Mouse (Mus musculus): ENCODE data around the gene Hmgcr. TPM values are rescaled to one million over a fixed set of nuclear protein-coding genes. Genes with fewer than 3 reads are reported as not detected.

Hmgcr gene
- polyA plus RNA-seq (2015; fragmentation: Nextera tagmentation; extraction: Ambion mirVana) = 205 and 222 TPM in 2 replicates

- peak; percentile 100 for ATAC-seq
- under 1% methylated on average over 70 of the region's 70 CpGs for WGBS
Observed at GRCm38 (mm10) chr13:96670406-96671077, at the start of gene Hmgcr. TSS of gene Hmgcr (minus strand) at chr13:96670936.

GRCm38 (mm10) chr13:96720003-96720402 is 49.3 kb upstream of the Hmgcr start:
- ATAC-seq = no peak
- H3K9me3 ChIP-seq (ENCODE audit: control insufficient read depth, low read length) = no peaks in the 10 kb centered on the region
- no peak overlapping the region for H3K4me3 ChIP-seq (replicated peaks; ENCODE audit: low read length)
- H3K9ac ChIP-seq (replicated peaks; ENCODE audit: low read depth, low read length) = no peak overlapping the region
- H3K4me2 ChIP-seq (ENCODE audit: low read length) = no peak overlapping the region
- no peaks in the 10 kb centered on the region for H3K4me1 ChIP-seq (replicated peaks; ENCODE audit: control insufficient read depth, insufficient read depth, low read length)
- H3K36me3 ChIP-seq (ENCODE audit: control insufficient read depth, insufficient read depth) = no peaks in the 10 kb centered on the region
- WGBS = 95% methylated on average over 2 of the region's 2 CpGs
- no peaks in the 10 kb centered on the region for H3K27me3 ChIP-seq (replicated peaks; ENCODE audit: control insufficient read depth, insufficient read depth, low read length)
- H3K27ac ChIP-seq (ENCODE audit: low read length) = no peak overlapping the region

More at GRCm38 (mm10) chr13:96670406-96671077, at the start of gene Hmgcr:
- H3K27me3 ChIP-seq (replicated peaks; ENCODE audit: control insufficient read depth, insufficient read depth, low read length) = no peaks in the 10 kb centered on the region
- H3K4me3 ChIP-seq (replicated peaks; ENCODE audit: low read length) = peak within 1 kb of the TSS; percentile 76
- peaks cover 4% of the 10 kb centered on the region for H3K36me3 ChIP-seq (ENCODE audit: control insufficient read depth, insufficient read depth)
- H3K9ac ChIP-seq (replicated peaks; ENCODE audit: low read depth, low read length) = peak within 1 kb of the TSS; percentile 95
- peaks cover 35% of the 10 kb centered on the region for H3K4me1 ChIP-seq (replicated peaks; ENCODE audit: control insufficient read depth, insufficient read depth, low read length)
- peak within 1 kb of the TSS; percentile 90 for H3K4me2 ChIP-seq (ENCODE audit: low read length)
- H3K9me3 ChIP-seq (ENCODE audit: control insufficient read depth, low read length) = no peaks in the 10 kb centered on the region
- H3K27ac ChIP-seq (ENCODE audit: low read length) = peak within 1 kb of the TSS; percentile 94

GRCm38 (mm10) chr13:96717821-96718220 is 47.1 kb upstream of the Hmgcr start:
- H3K9ac ChIP-seq (replicated peaks; ENCODE audit: low read depth, low read length) = no peak overlapping the region
- WGBS = 55% methylated on average over 1 of the region's 1 CpGs
- no peaks in the 10 kb centered on the region for H3K4me1 ChIP-seq (replicated peaks; ENCODE audit: control insufficient read depth, insufficient read depth, low read length)
- H3K27ac ChIP-seq (ENCODE audit: low read length) = no peak overlapping the region
- no peaks in the 10 kb centered on the region for H3K27me3 ChIP-seq (replicated peaks; ENCODE audit: control insufficient read depth, insufficient read depth, low read length)
- no peak overlapping the region for H3K4me3 ChIP-seq (replicated peaks; ENCODE audit: low read length)
- H3K4me2 ChIP-seq (ENCODE audit: low read length) = no peak overlapping the region
- H3K36me3 ChIP-seq (ENCODE audit: control insufficient read depth, insufficient read depth) = no peaks in the 10 kb centered on the region
- H3K9me3 ChIP-seq (ENCODE audit: control insufficient read depth, low read length) = no peaks in the 10 kb centered on the region
- no peak for ATAC-seq

DNA sequence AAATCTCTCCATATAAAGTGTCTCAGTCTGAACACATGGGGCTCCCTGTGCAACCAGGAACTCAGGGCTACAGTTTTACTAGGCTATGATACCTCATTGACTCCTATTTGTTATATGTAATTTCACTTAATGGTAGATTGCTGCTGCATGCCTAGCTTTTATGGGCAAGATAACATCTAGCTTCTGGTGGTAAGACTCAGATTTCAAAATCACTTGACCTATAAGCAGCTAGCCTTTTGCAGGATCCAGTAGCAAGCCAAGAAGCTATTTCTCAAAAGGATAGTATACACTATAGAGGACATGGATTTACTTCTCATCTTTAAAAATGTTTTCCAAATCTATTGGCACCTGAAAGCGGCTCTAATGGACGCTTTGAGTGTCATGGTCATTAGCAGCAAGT is 45.6 kb upstream of the Hmgcr start:
- 96% methylated on average over 2 of the region's 2 CpGs for WGBS
- no peak for ATAC-seq
- H3K9me3 ChIP-seq (ENCODE audit: control insufficient read depth, low read length) = no peaks in the 10 kb centered on the region

GRCm38 (mm10) chr13:96709269-96710233 is 38.8 kb upstream of the Hmgcr start:
- 81% methylated on average over 8 of the region's 8 CpGs for WGBS
- Histone ChIP-seq H3K27me3 (replicated peaks; ENCODE audit: control insufficient read depth, insufficient read depth, low read length) (no peaks in the 10 kb centered on the region), H3K9me3 (ENCODE audit: control insufficient read depth, low read length) (no peaks in the 10 kb centered on the region), H3K4me1 (replicated peaks; ENCODE audit: control insufficient read depth, insufficient read depth, low read length) (no peaks in the 10 kb centered on the region), H3K4me3 (replicated peaks; ENCODE audit: low read length) (no peak overlapping the region), H3K36me3 (ENCODE audit: control insufficient read depth, insufficient read depth) (no peaks in the 10 kb centered on the region), H3K27ac (ENCODE audit: low read length) (no peak overlapping the region), H3K9ac (replicated peaks; ENCODE audit: low read depth, low read length) (no peak overlapping the region), H3K4me2 (ENCODE audit: low read length) (no peak overlapping the region)
- ATAC-seq = no peak

More for the DNA sequence above, 45.6 kb upstream of the Hmgcr start:
- Histone ChIP-seq H3K9ac (replicated peaks; ENCODE audit: low read depth, low read length) (no peak overlapping the region), H3K4me1 (replicated peaks; ENCODE audit: control insufficient read depth, insufficient read depth, low read length) (no peaks in the 10 kb centered on the region), H3K4me2 (ENCODE audit: low read length) (no peak overlapping the region), H3K36me3 (ENCODE audit: control insufficient read depth, insufficient read depth) (no peaks in the 10 kb centered on the region), H3K27me3 (replicated peaks; ENCODE audit: control insufficient read depth, insufficient read depth, low read length) (no peaks in the 10 kb centered on the region), H3K4me3 (replicated peaks; ENCODE audit: low read length) (no peak overlapping the region), H3K27ac (ENCODE audit: low read length) (no peak overlapping the region)

DNA sequence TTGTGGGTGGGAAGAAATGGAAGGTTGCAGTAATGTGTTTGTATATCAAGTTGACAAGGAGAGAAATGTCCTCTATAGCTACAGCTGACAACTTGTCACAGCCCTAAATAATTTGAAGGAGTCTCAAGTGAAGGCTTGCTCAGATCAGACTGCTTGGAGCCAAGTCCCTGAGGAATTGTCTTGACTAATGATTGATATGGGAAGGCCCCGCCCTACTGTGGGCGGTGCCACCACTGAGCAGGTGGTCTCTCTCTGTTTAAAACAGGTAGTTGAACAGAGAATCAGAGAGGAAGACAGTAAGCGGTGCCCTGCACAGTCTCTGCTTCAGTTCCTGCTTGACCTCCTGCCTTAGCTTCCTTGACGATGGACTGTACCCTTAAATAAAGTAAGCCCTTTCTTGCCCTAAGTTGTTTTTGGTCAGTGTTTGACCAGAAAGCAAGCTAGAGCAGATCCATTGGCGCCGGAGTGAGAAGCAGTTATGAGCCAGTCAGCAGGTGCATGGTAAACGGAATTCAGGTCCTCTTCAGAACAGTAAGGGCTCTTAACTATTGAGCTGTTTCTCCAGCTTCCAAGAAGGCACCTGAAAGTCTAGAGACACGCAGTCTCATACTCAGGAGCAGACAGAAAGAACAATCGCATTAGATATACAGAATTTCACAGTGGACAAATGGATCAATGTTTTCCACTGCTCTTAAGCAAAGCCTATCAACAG is 32.0 kb upstream of the Hmgcr start:
- no peak for ATAC-seq
- Histone ChIP-seq H3K36me3 (ENCODE audit: control insufficient read depth, insufficient read depth) (no peaks in the 10 kb centered on the region), H3K27me3 (replicated peaks; ENCODE audit: control insufficient read depth, insufficient read depth, low read length) (no peaks in the 10 kb centered on the region), H3K9me3 (ENCODE audit: control insufficient read depth, low read length) (no peaks in the 10 kb centered on the region), H3K4me2 (ENCODE audit: low read length) (no peak overlapping the region), H3K27ac (ENCODE audit: low read length) (no peak overlapping the region), H3K4me1 (replicated peaks; ENCODE audit: control insufficient read depth, insufficient read depth, low read length) (no peaks in the 10 kb centered on the region), H3K9ac (replicated peaks; ENCODE audit: low read depth, low read length) (no peak overlapping the region), H3K4me3 (replicated peaks; ENCODE audit: low read length) (no peak overlapping the region)
- 81% methylated on average over 9 of the region's 9 CpGs for WGBS

DNA sequence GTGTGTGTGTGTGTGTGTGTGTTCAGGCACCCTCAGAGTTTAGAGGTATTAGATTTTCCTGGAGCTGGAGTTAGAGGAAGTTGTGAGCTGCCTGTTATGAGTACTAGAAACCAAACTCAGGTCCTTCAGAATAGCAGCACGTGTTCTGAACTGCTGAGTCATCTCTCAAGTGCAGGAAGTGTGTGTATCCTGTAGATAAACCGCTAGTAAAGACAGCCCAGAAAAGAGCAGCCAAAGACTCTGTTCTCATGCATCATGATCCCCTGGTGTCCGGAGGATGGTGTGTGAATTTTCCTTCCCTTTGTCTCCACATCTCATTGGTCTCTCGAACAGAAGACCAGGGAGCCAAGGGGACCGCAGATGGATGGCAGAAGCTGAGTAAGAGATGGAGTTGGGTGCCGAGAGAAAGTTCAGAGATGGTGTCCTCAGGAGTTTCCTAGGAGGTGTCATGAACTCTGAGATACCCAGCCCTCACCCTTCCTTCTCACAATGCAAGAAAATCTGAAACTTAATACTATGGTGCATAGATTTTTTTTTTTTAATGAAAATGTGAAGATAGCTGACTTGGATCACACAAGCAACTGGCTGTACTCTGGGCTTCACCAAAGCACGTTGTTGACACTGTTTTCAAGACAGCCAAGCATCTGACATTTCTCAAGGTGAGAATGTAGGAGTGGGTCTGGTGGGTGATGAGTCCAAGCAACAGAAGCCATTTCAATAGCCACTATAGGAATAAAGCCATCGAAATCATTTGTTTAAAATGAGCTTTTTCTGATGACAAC is 27.3 kb upstream of the Hmgcr start:
- ATAC-seq = no peak
- H3K4me1 ChIP-seq (replicated peaks; ENCODE audit: control insufficient read depth, insufficient read depth, low read length) = no peaks in the 10 kb centered on the region
- no peak overlapping the region for H3K27ac ChIP-seq (ENCODE audit: low read length)
- no peaks in the 10 kb centered on the region for H3K9me3 ChIP-seq (ENCODE audit: control insufficient read depth, low read length)
- no peak overlapping the region for H3K4me2 ChIP-seq (ENCODE audit: low read length)
- no peaks in the 10 kb centered on the region for H3K27me3 ChIP-seq (replicated peaks; ENCODE audit: control insufficient read depth, insufficient read depth, low read length)
- no peaks in the 10 kb centered on the region for H3K36me3 ChIP-seq (ENCODE audit: control insufficient read depth, insufficient read depth)
- WGBS = 84% methylated on average over 8 of the region's 8 CpGs
- H3K9ac ChIP-seq (replicated peaks; ENCODE audit: low read depth, low read length) = no peak overlapping the region
- H3K4me3 ChIP-seq (replicated peaks; ENCODE audit: low read length) = no peak overlapping the region

DNA sequence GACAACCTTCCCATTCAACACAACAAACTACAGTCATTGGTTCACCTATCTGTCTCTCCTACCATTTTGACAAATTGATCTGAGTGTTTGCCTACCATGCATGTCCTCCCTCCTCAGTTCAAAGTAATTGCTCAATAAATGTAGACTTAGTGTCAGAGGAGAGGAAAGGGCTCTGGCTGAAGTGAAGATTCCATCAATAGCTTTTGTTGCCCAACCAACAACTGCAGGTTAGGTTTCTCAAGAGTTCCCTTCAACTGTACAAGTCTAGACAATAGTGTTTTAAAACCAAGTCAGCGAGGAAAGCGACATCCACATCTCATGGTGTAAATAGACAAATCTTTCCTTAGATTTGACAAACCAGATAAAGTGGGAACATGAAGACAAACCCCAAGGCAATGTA is 24.7 kb upstream of the Hmgcr start:
- no peaks in the 10 kb centered on the region for H3K9me3 ChIP-seq (ENCODE audit: control insufficient read depth, low read length)
- H3K4me1 ChIP-seq (replicated peaks; ENCODE audit: control insufficient read depth, insufficient read depth, low read length) = no peaks in the 10 kb centered on the region
- no peak overlapping the region for H3K4me2 ChIP-seq (ENCODE audit: low read length)
- no peak overlapping the region for H3K4me3 ChIP-seq (replicated peaks; ENCODE audit: low read length)
- no peak overlapping the region for H3K27ac ChIP-seq (ENCODE audit: low read length)
- no peaks in the 10 kb centered on the region for H3K36me3 ChIP-seq (ENCODE audit: control insufficient read depth, insufficient read depth)
- WGBS = 96% methylated on average over 2 of the region's 2 CpGs
- ATAC-seq = no peak
- H3K9ac ChIP-seq (replicated peaks; ENCODE audit: low read depth, low read length) = no peak overlapping the region
- H3K27me3 ChIP-seq (replicated peaks; ENCODE audit: control insufficient read depth, insufficient read depth, low read length) = no peaks in the 10 kb centered on the region
